Mouse (Mus musculus) T-cell, adult 2 months (primary cell): ENCODE results near the gene Rtl1.

ENCODE experiments used
- DNase-seq: peaks from one replicate; pipeline ENCODE4 v3.0.0; 2022; ENCODE audit warnings: low spot score

Rtl1 gene

GRCm38 (mm10) chr12:109572259-109572658, 27.9 kb downstream of the Rtl1 start:
- no peak for DNase-seq

GRCm38 (mm10) chr12:109560111-109560695, 39.9 kb downstream of the Rtl1 start:
- DNase-seq: no peak

GRCm38 (mm10) chr12:109558891-109559487, 41.1 kb downstream of the Rtl1 start:
- DNase-seq: no peak

GRCm38 (mm10) chr12:109558226-109558824, 41.8 kb downstream of the Rtl1 start:
- no peak for DNase-seq

DNA sequence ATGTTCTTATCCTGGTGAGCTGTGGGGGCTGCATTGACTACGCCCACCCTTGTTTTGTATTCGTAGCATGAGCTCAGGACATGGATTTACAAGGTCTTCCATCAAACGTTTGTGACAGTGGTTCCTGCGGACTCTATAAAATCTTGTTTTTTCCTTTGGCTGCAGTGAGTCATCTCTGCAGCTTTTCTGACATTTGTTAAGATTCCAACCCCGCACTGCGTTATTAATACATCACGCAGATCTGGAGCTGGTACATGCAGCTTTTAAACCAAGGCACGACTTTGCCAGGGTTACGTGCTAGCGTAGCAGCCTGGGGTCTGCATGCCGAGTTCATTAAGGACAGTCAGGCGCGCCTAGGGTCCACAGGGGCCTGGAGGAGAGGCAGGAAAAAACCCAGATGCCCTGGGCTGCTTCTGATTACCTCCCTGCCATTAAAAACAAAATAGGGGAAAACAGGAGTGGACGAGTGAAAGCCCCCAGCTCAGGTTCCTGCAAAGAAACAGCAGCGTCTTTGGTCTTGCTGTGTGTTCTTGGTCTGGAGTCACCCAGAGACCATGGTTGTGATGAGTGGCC, 44.2 kb downstream of the Rtl1 start:
- no peak for DNase-seq

DNA sequence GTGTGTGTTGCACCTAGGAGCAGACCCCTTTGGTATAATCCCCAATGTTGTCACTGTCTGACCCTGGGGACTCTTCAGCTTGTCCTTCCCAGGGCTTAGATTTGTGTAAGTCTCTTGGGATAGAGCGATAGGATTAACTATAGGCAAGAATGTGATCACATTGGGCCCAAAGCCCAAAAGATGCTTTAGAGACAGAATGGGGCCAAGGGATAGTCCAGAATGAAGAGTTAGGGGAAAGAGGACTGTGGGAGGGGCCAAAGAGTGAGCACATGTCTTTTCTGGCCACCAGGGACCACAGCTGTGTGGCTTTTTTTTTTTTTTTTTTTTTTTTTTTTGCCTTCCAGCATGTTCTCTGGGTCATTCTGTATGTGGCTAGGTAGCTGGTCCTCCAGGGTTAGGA, 46.6 kb downstream of the Rtl1 start:
- no peak for DNase-seq

GRCm38 (mm10) chr12:109552754-109553525, 47.2 kb downstream of the Rtl1 start:
- DNase-seq: no peak

- no peak for DNase-seq
These were observed 48.4 kb downstream of the Rtl1 start for GRCm38 (mm10) chr12:109551771-109552170.

GRCm38 (mm10) chr12:109547085-109547484, 53.0 kb downstream of the Rtl1 start:
- no peak for DNase-seq

DNA sequence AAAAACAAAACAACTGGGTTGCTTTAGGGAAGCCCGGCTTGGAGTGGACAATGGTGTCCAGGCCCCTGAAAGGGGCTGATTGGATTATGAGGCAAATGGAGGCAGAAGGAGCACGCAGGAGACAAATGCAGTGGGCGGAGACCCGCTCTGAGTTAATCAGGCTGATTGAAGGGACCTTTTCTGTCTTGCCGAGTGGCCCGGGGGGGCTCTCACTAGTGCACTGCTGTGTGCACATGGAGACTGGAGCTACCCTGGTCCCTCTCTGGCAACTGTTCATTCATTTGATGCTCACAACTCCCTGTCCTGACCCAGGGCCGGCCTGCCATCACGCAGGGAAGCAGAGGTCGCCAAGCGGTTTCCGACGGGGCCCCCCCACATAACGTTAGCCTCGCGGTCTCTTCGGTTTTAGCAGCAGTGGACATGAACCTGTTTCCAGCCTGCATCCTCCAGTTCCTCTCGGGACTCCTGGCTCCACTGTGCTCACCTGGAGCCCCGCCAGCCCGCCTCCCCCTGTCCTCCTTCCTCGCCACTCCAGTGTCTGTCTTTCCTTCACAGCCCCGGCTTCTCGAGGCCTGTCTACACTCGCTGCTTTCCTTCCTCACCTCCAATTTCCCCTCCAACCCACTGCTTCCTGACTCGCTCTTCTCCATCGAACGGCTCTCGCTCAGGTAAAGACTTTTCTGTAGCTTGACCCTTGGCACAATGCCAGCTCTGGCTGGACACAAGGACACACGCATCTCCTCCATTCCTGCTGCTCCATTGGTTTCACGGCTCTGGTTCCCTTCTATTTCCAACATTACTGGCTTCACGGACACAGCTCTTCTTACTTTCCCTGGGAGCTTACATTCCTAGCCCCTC, 54.0 kb downstream of the Rtl1 start:
- no peak for DNase-seq

GRCm38 (mm10) chr12:109543281-109543923, 56.7 kb downstream of the Rtl1 start:
- no peak for DNase-seq

DNA sequence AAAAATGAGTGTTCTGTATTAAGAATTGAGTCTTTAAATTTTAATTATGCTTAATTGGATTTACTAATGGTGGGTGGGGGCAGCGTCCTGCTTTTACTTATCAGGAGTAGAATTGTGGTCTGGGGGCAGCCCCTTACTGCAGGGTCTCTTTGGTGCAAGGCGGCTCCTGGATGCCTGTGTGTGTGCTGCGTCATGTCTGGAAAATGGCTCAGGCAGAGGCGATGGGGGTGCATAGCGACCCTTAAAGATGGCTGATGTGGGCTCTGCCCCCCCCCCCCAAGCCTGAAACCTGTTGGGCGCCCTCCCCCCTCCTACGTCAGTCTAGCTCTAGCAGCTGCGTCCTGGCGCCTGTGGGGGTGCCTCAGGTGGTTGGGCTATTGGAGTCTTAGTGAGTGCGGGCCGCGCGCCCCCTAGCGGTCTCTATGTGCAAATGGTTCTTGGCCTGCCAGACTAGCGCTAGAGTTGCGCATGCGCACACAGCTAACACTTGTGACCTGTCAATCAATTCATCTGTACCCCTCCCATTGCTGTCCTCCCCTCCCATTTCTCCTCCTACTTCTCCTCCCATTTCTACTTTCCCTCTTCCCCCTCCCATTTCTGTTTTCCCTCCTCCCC, 57.4 kb downstream of the Rtl1 start:
- peak; percentile 62 for DNase-seq

GRCm38 (mm10) chr12:109542011-109542410, 58.1 kb downstream of the Rtl1 start:
- DNase-seq: no peak

GRCm38 (mm10) chr12:109541540-109541899, 58.6 kb downstream of the Rtl1 start:
- no peak for DNase-seq

DNA sequence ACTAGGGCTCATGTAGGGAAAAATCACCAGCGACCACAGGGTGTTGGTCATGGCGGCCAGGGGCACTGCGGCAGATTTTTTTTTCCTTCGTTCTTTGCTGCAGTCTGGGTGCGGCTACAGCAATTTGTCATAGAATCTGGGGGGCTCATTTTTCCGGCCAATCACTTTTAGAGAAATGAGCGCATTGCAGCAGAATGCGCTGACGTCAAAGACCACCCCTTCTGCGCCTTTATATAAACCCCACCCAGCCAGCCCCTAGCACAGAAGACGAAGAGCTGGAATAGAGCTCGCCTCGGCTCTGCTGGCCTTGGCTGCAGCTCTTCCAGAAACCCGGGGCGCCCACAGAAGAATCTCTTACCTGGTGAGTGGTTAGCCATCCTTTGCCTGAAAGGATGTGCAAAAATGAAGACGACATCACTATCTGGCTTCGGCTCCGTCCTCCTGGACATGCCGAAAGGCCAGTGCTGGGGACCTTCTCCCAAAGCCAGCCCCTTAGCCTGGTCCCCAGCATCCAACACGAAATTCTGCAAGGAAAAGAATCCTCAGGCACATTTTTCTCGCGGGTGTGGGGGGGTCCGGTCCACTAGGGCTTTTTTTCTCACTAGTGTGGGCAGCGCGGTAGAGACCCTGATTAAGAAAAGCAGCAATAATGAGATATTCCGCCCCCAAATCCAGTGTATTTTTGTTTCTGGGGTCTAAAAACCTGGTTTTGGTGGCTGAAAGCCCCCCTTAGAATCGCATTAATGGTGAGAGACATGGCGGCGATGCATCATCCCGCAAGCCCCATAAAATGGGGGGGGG, 59.2 kb downstream of the Rtl1 start:
- no peak for DNase-seq

DNA sequence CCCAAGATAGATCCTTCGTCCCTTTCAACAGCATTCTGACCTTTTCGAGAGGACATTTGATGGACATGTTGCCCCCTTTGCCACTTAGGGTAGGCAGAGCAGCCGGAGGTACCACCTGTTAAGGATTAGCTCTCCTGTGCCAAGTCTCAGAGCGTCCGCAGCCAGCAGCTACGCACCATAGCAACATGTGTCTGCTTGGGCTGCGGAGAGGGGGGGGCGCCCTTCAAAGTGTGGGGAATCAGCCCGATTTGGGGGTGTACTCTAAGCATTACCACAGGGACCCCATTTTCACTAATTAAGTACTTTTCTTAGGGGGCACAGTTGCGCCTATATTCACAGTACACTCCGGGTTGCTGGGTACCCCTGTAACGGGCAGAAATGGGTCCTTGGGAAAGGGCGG, 60.2 kb downstream of the Rtl1 start:
- no peak for DNase-seq
